Mouse (Mus musculus) cerebellum, adult 2 months (tissue): ENCODE data around the gene Scn1b.

Source experiments
- CTCF ChIP-seq: fragments of 200-500 bp; IDR thresholded peaks from 2 replicates; pipeline ENCODE4 v1.5.1; 2011; ENCODE audit warnings: low read depth, mild to moderate bottlenecking, control low read depth, low read length, moderate library complexity, borderline replicate concordance; ENCODE audit not compliant: insufficient read depth
- POLR2A ChIP-seq: fragments of 200-500 bp; IDR thresholded peaks from 2 replicates; pipeline ENCODE4 v1.6.1; 2011; ENCODE audit warnings: low read length, control low read depth, borderline replicate concordance; ENCODE audit not compliant: insufficient read depth

- TF ChIP-seq CTCF, result no peak
- no peak for TF ChIP-seq POLR2A
These were observed 13.5 kb upstream of the Scn1b start for GRCm38 (mm10) chr7:31140302-31140701.
